Mouse (Mus musculus) megakaryocyte, embryonic 14.5 days (primary cell): ENCODE measurements at regions not wholly inside any gene's neighbourhood (a gene's known extent, or its start where the extent isn't known, plus 50 kb on each side); places are given as distances from the start of the nearest gene placed in this dataset.

Experiments
- FLI1 ChIP-seq: IDR thresholded peaks from 2 replicates; pipeline ENCODE4 v1.6.1; 2012; ENCODE audit warnings: low read length, inconsistent platforms, mixed read lengths
- GATA1 ChIP-seq: IDR thresholded peaks from 3 replicates; pipeline ENCODE4 v1.6.1; 2012; ENCODE audit warnings: mixed read lengths, low read length, inconsistent platforms, borderline replicate concordance

GRCm38 (mm10) chr19:60074986-60075385, 131.5 kb upstream of the Rab11fip2 start:
- TF ChIP-seq GATA1 (no peak), FLI1 (no peak)
